Mouse (Mus musculus) frontal cortex, adult 2 months (tissue): ENCODE measurements around the gene Creb3l2. TPM values are rescaled to one million over a fixed set of nuclear protein-coding genes. Genes with fewer than 3 reads are reported as not detected.

ENCODE experiments used
- DNase-seq, 2 experiments: peaks; one replicate each; pipeline ENCODE4 v3.0.0; 2022; ENCODE audit warnings: low spot score in 1 of 2; ENCODE audit errors: extremely low spot score in 1 of 2
- polyA plus RNA-seq: library from polyadenylated mRNA; depleted of rRNA; stranded (reverse); fragments of >200 nt; gene quantifications from 2 replicates; pipeline ENCODE4 v1.2.3, GENCODE M21; 2012

Gene Creb3l2
- polyA plus RNA-seq, 1 experiment = 5.6 TPM

GRCm38 (mm10) chr6:37329901-37330864 is 111.8 kb downstream of the Creb3l2 start:
- no peak for DNase-seq

GRCm38 (mm10) chr6:37329376-37329775 is 112.6 kb downstream of the Creb3l2 start:
- no peak for DNase-seq

GRCm38 (mm10) chr6:37328671-37329070 is 113.3 kb downstream of the Creb3l2 start:
- DNase-seq = no peak

- no peak for DNase-seq
These were observed 114.4 kb downstream of the Creb3l2 start for GRCm38 (mm10) chr6:37327519-37327918.

GRCm38 (mm10) chr6:37326603-37326955 is 115.4 kb downstream of the Creb3l2 start:
- no peak for DNase-seq

GRCm38 (mm10) chr6:37325906-37326602 is 115.9 kb downstream of the Creb3l2 start:
- DNase-seq = no peak

GRCm38 (mm10) chr6:37325076-37325475 is 116.9 kb downstream of the Creb3l2 start:
- no peak for DNase-seq

- DNase-seq = no peak
These were observed 119.3 kb downstream of the Creb3l2 start for GRCm38 (mm10) chr6:37322641-37323040.

- peak in 1 of 2 experiments; percentile 64 for DNase-seq
These were observed 119.9 kb downstream of the Creb3l2 start for GRCm38 (mm10) chr6:37322088-37322487.

GRCm38 (mm10) chr6:37317904-37318303 is 124.0 kb downstream of the Creb3l2 start:
- peak in 1 of 2 experiments; percentile 58 for DNase-seq

- DNase-seq = no peak
These were observed 126.5 kb downstream of the Creb3l2 start for GRCm38 (mm10) chr6:37315440-37315839.

GRCm38 (mm10) chr6:37310601-37311000 is 131.3 kb downstream of the Creb3l2 start:
- DNase-seq = no peak

- DNase-seq = no peak
These were observed 135.3 kb downstream of the Creb3l2 start for GRCm38 (mm10) chr6:37306616-37307015.

- DNase-seq = no peak
These were observed 141.5 kb downstream of the Creb3l2 start for GRCm38 (mm10) chr6:37300492-37300891.

GRCm38 (mm10) chr6:37299562-37300390 is 142.2 kb downstream of the Creb3l2 start, which contains the start of gene Dgki:
Dgki (minus strand) TSS chr6:37300184.
- peak; percentile 78 to 90 for DNase-seq

- no peak for DNase-seq
These were observed 143.0 kb downstream of the Creb3l2 start for GRCm38 (mm10) chr6:37298982-37299381.

- DNase-seq = no peak
These were observed 144.0 kb downstream of the Creb3l2 start for GRCm38 (mm10) chr6:37297744-37298482.

- no peak for DNase-seq
These were observed 149.9 kb downstream of the Creb3l2 start for GRCm38 (mm10) chr6:37292068-37292467.

- DNase-seq = no peak
These were observed 150.8 kb downstream of the Creb3l2 start for GRCm38 (mm10) chr6:37291171-37291570.

GRCm38 (mm10) chr6:37290691-37291090 is 151.3 kb downstream of the Creb3l2 start:
- no peak for DNase-seq
